Mouse (Mus musculus): ENCODE measurements around the gene Mrpl51. TPM values are rescaled to one million over a fixed set of nuclear protein-coding genes. Genes with fewer than 3 reads are reported as not detected.
"Not testable (repeated sequence)": the region's sequence is repeated elsewhere in the genome, so short reads cannot be mapped to it uniquely, and the experiment has no call there.

The Mrpl51 gene
- total and polyA plus RNA-seq, 2 experiments = 44.0 to 69.8 TPM

DNA sequence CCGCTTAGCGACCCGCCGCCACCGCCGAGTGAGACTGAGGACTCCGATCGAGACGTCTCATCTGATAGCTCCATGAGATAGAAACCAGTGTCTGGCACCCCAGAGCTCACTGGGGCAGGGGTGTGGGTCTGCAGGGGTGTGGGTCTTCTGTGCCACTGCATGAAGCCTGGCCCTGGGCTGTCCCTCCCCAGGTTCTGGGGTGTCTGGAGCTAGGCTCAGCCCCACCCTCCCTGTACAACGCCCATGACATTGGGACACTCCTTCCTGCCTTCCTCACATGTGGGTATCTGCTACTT is 31.1 kb upstream of the Mrpl51 start:
- TF ChIP-seq POLR2A (IDR thresholded peaks at IDR 0.05; ENCODE audit: extremely low read depth, insufficient read depth, low read length) (no peak), CTCF (IDR thresholded peaks at IDR 0.05; ENCODE audit: low read depth, low read length) (no peak)
- Histone ChIP-seq H3K79me2 (ENCODE audit: control insufficient read depth, insufficient read depth, low read length) (peaks cover 14% of the 10 kb centered on the region; the same call in 1 of the 2 replicates), H3K4me3 (ENCODE audit: insufficient read depth, low read depth, low read length) (no peak overlapping the region), H3K4me1 (ENCODE audit: control insufficient read depth, insufficient read depth, low read length) (peaks cover 2% of the 10 kb centered on the region; the same call in 1 of the 2 replicates), H3K27me3 (ENCODE audit: control insufficient read depth, insufficient read depth, low read length) (no peaks in the 10 kb centered on the region), H3K9ac (ENCODE audit: low read depth, low read length) (no peak overlapping the region), H3K27ac (replicated peaks; ENCODE audit: insufficient read depth, low read depth, low read length) (no peak overlapping the region), H3K36me3 (ENCODE audit: control insufficient read depth, insufficient read depth, low read length) (peaks cover 6% of the 10 kb centered on the region)
- 83% methylated on average over 10 of the region's 10 CpGs for WGBS
- no peak for DNase-seq (ENCODE audit: extremely low read depth, low read depth, low spot score)

DNA sequence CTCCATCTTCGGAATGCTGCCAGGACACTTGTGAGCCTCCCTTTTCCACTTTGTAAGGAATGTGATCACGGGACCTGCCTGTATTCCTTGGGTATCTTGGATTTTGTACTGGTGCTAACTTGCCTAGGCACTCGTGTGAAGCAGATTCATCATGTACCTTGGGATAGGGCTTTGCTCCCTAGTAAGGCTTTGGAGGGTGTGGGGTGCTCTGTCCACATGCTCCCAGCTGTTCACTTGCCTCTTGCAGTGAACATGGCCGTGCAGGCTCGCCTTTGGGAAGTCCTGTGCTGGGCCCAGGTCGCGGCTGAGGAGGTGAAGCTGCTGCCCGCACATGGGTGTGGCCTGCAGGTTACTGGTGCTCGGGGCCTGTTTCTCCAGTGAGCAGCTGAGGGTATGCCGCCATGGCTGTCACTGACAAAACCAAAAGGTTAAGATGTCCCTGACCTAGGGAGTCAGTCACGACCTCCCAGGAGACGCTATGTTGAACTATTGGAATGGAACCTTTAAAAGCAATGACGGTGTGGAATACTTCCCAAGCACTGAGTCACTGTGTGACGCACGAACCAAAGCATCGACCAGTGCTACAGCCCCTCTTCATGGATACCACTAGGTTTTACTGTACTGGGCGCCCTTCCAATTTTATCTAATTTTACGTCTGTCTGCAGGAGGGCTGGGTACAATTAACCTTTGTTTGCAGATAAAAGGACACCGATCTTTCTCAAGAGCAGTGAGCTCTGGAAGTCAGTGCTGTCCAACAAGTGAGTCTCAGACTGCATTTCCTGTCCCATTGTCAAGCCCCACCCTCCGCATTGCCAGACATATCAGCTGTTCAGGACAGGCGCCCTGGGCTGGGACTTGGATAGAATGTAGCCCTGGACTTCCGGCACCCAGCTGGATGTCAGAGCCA is 30.5 kb upstream of the Mrpl51 start:
- Histone ChIP-seq H3K4me1 (ENCODE audit: control insufficient read depth, insufficient read depth, low read length) (peaks cover 2% of the 10 kb centered on the region; the same call in 1 of the 2 replicates), H3K4me3 (ENCODE audit: insufficient read depth, low read depth, low read length) (no peak overlapping the region)

DNA sequence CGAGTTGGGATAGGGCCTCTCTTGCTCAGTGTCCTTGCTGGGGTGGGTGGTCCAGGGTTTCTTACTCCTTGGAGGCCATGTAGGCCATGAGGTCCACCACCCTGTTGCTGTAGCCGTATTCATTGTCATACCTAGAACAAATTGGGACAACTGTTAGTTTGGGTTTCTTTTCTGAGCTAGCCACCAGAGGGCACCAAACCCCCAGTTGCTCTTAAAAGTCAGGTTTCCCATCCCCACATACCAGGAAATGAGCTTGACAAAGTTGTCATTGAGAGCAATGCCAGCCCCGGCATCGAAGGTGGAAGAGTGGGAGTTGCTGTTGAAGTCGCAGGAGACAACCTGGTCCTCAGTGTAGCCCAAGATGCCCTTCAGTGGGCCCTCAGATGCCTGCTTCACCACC is 29.6 kb upstream of the Mrpl51 start:
- not testable (repeated sequence) for H3K9ac ChIP-seq (ENCODE audit: low read depth, low read length); H3K27ac ChIP-seq (replicated peaks; ENCODE audit: insufficient read depth, low read depth, low read length); H3K27me3 ChIP-seq (ENCODE audit: control insufficient read depth, insufficient read depth, low read length); H3K4me3 ChIP-seq (ENCODE audit: insufficient read depth, low read depth, low read length); H3K4me1 ChIP-seq (ENCODE audit: control insufficient read depth, insufficient read depth, low read length); H3K36me3 ChIP-seq (ENCODE audit: control insufficient read depth, insufficient read depth, low read length)
- 7% methylated on average over 4 of the region's 5 CpGs for WGBS
- peak; percentile 24; the same call in 1 of the 2 replicates for TF ChIP-seq CTCF (IDR thresholded peaks at IDR 0.05; ENCODE audit: low read depth, low read length)
- DNase-seq (ENCODE audit: extremely low read depth, low read depth, low spot score) = peak; percentile 52
- H3K79me2 ChIP-seq (ENCODE audit: control insufficient read depth, insufficient read depth, low read length) = peaks cover 14% of the 10 kb centered on the region; the same call in 1 of the 2 replicates

More for the DNA sequence above, 30.5 kb upstream of the Mrpl51 start:
- peak; percentile 76 for DNase-seq (ENCODE audit: extremely low read depth, low read depth, low spot score)
- no peak overlapping the region for H3K9ac ChIP-seq (ENCODE audit: low read depth, low read length)
- H3K79me2 ChIP-seq (ENCODE audit: control insufficient read depth, insufficient read depth, low read length) = peaks cover 14% of the 10 kb centered on the region; the same call in 1 of the 2 replicates
- peak overlapping the region; percentile 50 for H3K27ac ChIP-seq (replicated peaks; ENCODE audit: insufficient read depth, low read depth, low read length)
- no peaks in the 10 kb centered on the region for H3K27me3 ChIP-seq (ENCODE audit: control insufficient read depth, insufficient read depth, low read length)
- TF ChIP-seq POLR2A (IDR thresholded peaks at IDR 0.05; ENCODE audit: extremely low read depth, insufficient read depth, low read length) (no peak), CTCF (IDR thresholded peaks at IDR 0.05; ENCODE audit: low read depth, low read length) (no peak)
- H3K36me3 ChIP-seq (ENCODE audit: control insufficient read depth, insufficient read depth, low read length) = peaks cover 6% of the 10 kb centered on the region
- WGBS = 25% methylated on average over 22 of the region's 22 CpGs

DNA sequence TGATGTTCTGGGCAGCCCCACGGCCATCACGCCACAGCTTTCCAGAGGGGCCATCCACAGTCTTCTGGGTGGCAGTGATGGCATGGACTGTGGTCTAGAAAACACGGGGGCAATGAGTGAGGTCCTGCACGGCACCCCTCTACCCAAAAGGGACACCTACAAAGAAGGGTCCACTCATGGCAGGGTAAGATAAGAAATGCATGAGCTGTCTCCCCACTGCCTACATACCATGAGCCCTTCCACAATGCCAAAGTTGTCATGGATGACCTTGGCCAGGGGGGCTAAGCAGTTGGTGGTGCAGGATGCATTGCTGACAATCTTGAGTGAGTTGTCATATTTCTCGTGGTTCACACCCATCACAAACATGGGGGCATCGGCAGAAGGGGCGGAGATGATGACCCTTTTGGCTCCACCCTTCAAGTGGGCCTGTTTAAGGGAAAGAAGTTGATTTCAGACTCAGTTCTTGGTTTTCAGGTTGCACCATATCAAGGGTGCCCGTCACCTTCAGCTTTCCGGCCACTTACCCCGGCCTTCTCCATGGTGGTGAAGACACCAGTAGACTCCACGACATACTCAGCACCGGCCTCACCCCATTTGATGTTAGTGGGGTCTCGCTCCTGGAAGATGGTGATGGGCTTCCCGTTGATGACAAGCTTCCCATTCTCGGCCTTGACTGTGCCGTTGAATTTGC is 28.8 kb upstream of the Mrpl51 start:
- H3K4me1 ChIP-seq (ENCODE audit: control insufficient read depth, insufficient read depth, low read length); H3K27ac ChIP-seq (replicated peaks; ENCODE audit: insufficient read depth, low read depth, low read length); H3K36me3 ChIP-seq (ENCODE audit: control insufficient read depth, insufficient read depth, low read length); DNase-seq (ENCODE audit: extremely low read depth, low read depth, low spot score); H3K27me3 ChIP-seq (ENCODE audit: control insufficient read depth, insufficient read depth, low read length); H3K4me3 ChIP-seq (ENCODE audit: insufficient read depth, low read depth, low read length): not testable (repeated sequence)
- peaks cover 14% of the 10 kb centered on the region; the same call in 1 of the 2 replicates for H3K79me2 ChIP-seq (ENCODE audit: control insufficient read depth, insufficient read depth, low read length)
- 67% methylated on average over 12 of the region's 16 CpGs for WGBS
- 0 out of 2 replicates have a peak overlapping the region, but pooled peaks have one; percentile 10 for H3K9ac ChIP-seq (ENCODE audit: low read depth, low read length)

DNA sequence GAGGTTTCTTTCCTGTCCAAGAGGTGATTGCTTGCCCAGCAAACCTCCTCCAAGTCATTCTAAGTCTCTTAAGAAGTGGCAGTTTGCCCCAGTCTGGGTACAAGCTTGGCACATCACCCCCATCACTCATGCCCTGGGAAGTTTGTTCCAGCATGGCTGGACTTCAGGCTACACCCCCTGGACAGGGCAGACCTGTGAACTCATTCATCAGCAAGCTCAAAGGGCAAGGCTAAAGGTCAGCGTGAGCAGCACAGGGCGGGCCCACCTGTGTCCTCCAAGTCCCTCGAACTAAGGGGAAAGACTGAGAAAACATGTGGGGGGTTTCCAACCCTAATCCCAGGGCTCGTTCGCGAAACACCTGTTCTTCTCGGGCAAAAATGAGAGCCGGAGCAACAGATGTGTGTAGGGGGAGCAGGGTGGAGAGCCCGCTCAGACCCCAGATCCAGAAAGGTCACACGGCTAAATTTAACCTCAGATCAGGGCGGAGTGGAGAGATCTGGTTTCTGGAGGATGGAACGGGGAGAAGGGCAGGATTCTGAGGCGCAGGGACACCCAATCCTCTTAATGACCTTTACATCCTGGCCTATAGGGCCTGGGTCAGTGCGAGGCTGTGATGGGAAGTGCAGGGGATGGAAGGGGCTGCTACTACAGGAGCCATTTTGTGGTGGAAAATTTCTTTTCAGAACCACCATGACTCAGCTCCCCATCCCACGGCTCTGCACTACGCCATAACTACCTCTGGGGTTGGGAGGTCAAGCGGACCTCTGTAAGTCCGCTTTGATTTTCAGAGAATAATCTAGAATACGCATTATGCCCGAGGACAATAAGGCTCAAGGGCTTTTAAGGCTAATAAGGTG is 27.6 kb upstream of the Mrpl51 start:
- peak overlapping the region; percentile 91 for H3K27ac ChIP-seq (replicated peaks; ENCODE audit: insufficient read depth, low read depth, low read length)
- H3K27me3 ChIP-seq (ENCODE audit: control insufficient read depth, insufficient read depth, low read length) = no peaks in the 10 kb centered on the region
- 4% methylated on average over 20 of the region's 20 CpGs for WGBS
- peaks cover 6% of the 10 kb centered on the region for H3K36me3 ChIP-seq (ENCODE audit: control insufficient read depth, insufficient read depth, low read length)
- DNase-seq (ENCODE audit: extremely low read depth, low read depth, low spot score) = peak; percentile 93
- H3K4me1 ChIP-seq (ENCODE audit: control insufficient read depth, insufficient read depth, low read length) = peaks cover 8% of the 10 kb centered on the region
- TF ChIP-seq CTCF (IDR thresholded peaks at IDR 0.05; ENCODE audit: low read depth, low read length) = no peak
- no peak for TF ChIP-seq POLR2A (IDR thresholded peaks at IDR 0.05; ENCODE audit: extremely low read depth, insufficient read depth, low read length)
- peak overlapping the region; percentile 95 for H3K9ac ChIP-seq (ENCODE audit: low read depth, low read length)
- peaks cover 14% of the 10 kb centered on the region; the same call in 1 of the 2 replicates for H3K79me2 ChIP-seq (ENCODE audit: control insufficient read depth, insufficient read depth, low read length)
- peak overlapping the region; percentile 95 for H3K4me3 ChIP-seq (ENCODE audit: insufficient read depth, low read depth, low read length)

Data from liver, adult 2 months (tissue).